Mouse (Mus musculus) liver, embryonic 14.5 days (tissue): ENCODE data around the gene C3.

Source experiments
- CTCF ChIP-seq: IDR thresholded peaks from 2 replicates; pipeline ENCODE4 v1.5.1; 2016; ENCODE audit warnings: antibody characterized with exemption, low read depth, control low read depth
- EP300 ChIP-seq: IDR thresholded peaks from 2 replicates; pipeline ENCODE4 v1.6.1; 2016; ENCODE audit warnings: antibody characterized with exemption, low read depth

- TF ChIP-seq EP300 (no peak), CTCF (no peak)
These were observed 32.4 kb upstream of the C3 start for GRCm38 (mm10) chr17:57260351-57260750.
